In genomic region chr2:66726878-66727584, GRCm38 (mm10) we compare ENCODE assay signal across 16 mouse cellular contexts. TPM values are rescaled to one million over a fixed set of nuclear protein-coding genes. Genes with fewer than 3 reads are reported as not detected.
DNase-seq lines count a peak whose midpoint lies in the region; ATAC-seq and TF ChIP-seq lines count a peak whose summit lies in the region.
"Had no signal": no experiment of that assay in that cellular context is flagged by ENCODE, and none has a peak within 500 bp of the region (broad histone marks: within the 10 kb centered on the region; RNA-seq: fewer than 3 reads in every experiment).

No protein-coding gene starts in this region.

- H3K9me3 ChIP-seq in midbrain, embryonic 12.5 days: no peaks in the 10 kb centered on the region
- H3K9me3 ChIP-seq in midbrain, postnatal 0 days (ENCODE audit: low read length): no peaks in the 10 kb centered on the region
- no peaks in the 10 kb centered on the region for H3K9me3 ChIP-seq in limb, embryonic 12.5 days
- no peaks in the 10 kb centered on the region for H3K9me3 ChIP-seq in intestine, postnatal 0 days (ENCODE audit: control insufficient read depth)
- H3K9me3 ChIP-seq: forebrain, embryonic 12.5 days; kidney, embryonic 15.5 days had no signal

- no peaks in the 10 kb centered on the region for H3K4me1 ChIP-seq in midbrain, embryonic 12.5 days
- no peaks in the 10 kb centered on the region for H3K4me1 ChIP-seq in midbrain, postnatal 0 days (ENCODE audit: insufficient read depth, low read length)
- no peaks in the 10 kb centered on the region; the same call in 1 of the 2 replicates for H3K4me1 ChIP-seq in limb, embryonic 12.5 days (replicated peaks)
- no peaks in the 10 kb centered on the region for H3K4me1 ChIP-seq in intestine, postnatal 0 days (replicated peaks; ENCODE audit: control insufficient read depth, insufficient read depth, low read length)
- H3K4me1 ChIP-seq: forebrain, embryonic 12.5 days; kidney, embryonic 15.5 days had no signal

- no peak for TF ChIP-seq CTCF in midbrain, postnatal 0 days (IDR thresholded peaks at IDR 0.05)
- no peak for TF ChIP-seq CTCF in brain, embryonic 14.5 days (IDR thresholded peaks at IDR 0.05; ENCODE audit: borderline replicate concordance, extremely low read depth, insufficient read depth, insufficient read length)
- TF ChIP-seq CTCF in intestine, postnatal 0 days (IDR thresholded peaks at IDR 0.05; ENCODE audit: low read depth): no peak

- no peak overlapping the region for H3K27ac ChIP-seq in midbrain, embryonic 12.5 days (replicated peaks)
- no peak overlapping the region for H3K27ac ChIP-seq in midbrain, postnatal 0 days (ENCODE audit: low read depth, low read length)
- H3K27ac ChIP-seq in limb, embryonic 12.5 days: no peak overlapping the region
- no peak overlapping the region for H3K27ac ChIP-seq in intestine, postnatal 0 days (ENCODE audit: low read depth, low read length)
- H3K27ac ChIP-seq: forebrain, embryonic 12.5 days; kidney, embryonic 15.5 days had no signal

- no peaks in the 10 kb centered on the region for H3K36me3 ChIP-seq in midbrain, embryonic 12.5 days
- no peaks in the 10 kb centered on the region for H3K36me3 ChIP-seq in midbrain, postnatal 0 days (ENCODE audit: insufficient read depth, low read length)
- H3K36me3 ChIP-seq in limb, embryonic 12.5 days: no peaks in the 10 kb centered on the region
- H3K36me3 ChIP-seq in intestine, postnatal 0 days (ENCODE audit: control insufficient read depth, insufficient read depth): no peaks in the 10 kb centered on the region
- H3K36me3 ChIP-seq: forebrain, embryonic 12.5 days; kidney, embryonic 15.5 days had no signal

- H3K27me3 ChIP-seq in midbrain, embryonic 12.5 days: no peaks in the 10 kb centered on the region
- H3K27me3 ChIP-seq in midbrain, postnatal 0 days (ENCODE audit: insufficient read depth, low read length): no peaks in the 10 kb centered on the region
- H3K27me3 ChIP-seq in limb, embryonic 12.5 days: no peaks in the 10 kb centered on the region
- H3K27me3 ChIP-seq in intestine, postnatal 0 days (replicated peaks; ENCODE audit: control insufficient read depth, insufficient read depth, low read length): no peaks in the 10 kb centered on the region
- H3K27me3 ChIP-seq: forebrain, embryonic 12.5 days; kidney, embryonic 15.5 days had no signal

- peak; percentile 49; the same call in 1 of the 2 replicates for ATAC-seq in midbrain, embryonic 12.5 days (ENCODE audit: low FRiP score, low read depth)
- no peak for ATAC-seq in midbrain, postnatal 0 days (ENCODE audit: low FRiP score)
- peak; percentile 73 for ATAC-seq in limb, embryonic 12.5 days (ENCODE audit: insufficient number of reproducible peaks, insufficient read depth, low FRiP score, low TSS enrichment, low read depth)
- ATAC-seq in intestine, postnatal 0 days: no peak

- no peak for TF ChIP-seq POLR2A in brain, embryonic 14.5 days (IDR thresholded peaks at IDR 0.05; ENCODE audit: borderline replicate concordance, extremely low read depth, insufficient read depth, insufficient read length, poor library complexity, severe bottlenecking)

- H3K9ac ChIP-seq in midbrain, embryonic 12.5 days (replicated peaks): no peak overlapping the region
- no peak overlapping the region for H3K9ac ChIP-seq in midbrain, postnatal 0 days (replicated peaks; ENCODE audit: low read length, poor library complexity, severe bottlenecking)
- no peak overlapping the region for H3K9ac ChIP-seq in limb, embryonic 12.5 days (replicated peaks)
- H3K9ac ChIP-seq in intestine, postnatal 0 days (ENCODE audit: low read depth, low read length): no peak overlapping the region
- H3K9ac ChIP-seq: forebrain, embryonic 12.5 days; kidney, embryonic 15.5 days had no signal

- H3K4me3 ChIP-seq in midbrain, embryonic 12.5 days: no peak overlapping the region
- no peak overlapping the region for H3K4me3 ChIP-seq in midbrain, postnatal 0 days (ENCODE audit: low read depth, low read length)
- H3K4me3 ChIP-seq in limb, embryonic 12.5 days (replicated peaks): no peak overlapping the region
- H3K4me3 ChIP-seq in intestine, postnatal 0 days (ENCODE audit: low read depth, low read length): no peak overlapping the region
- H3K4me3 ChIP-seq: forebrain, embryonic 12.5 days; kidney, embryonic 15.5 days had no signal

- H3K4me2 ChIP-seq in midbrain, embryonic 12.5 days (replicated peaks): no peak overlapping the region
- no peak overlapping the region for H3K4me2 ChIP-seq in midbrain, postnatal 0 days (ENCODE audit: low read depth, low read length, poor library complexity, severe bottlenecking)
- no peak overlapping the region for H3K4me2 ChIP-seq in limb, embryonic 12.5 days
- no peak overlapping the region for H3K4me2 ChIP-seq in intestine, postnatal 0 days (replicated peaks; ENCODE audit: low read depth)
- H3K4me2 ChIP-seq: forebrain, embryonic 12.5 days; kidney, embryonic 15.5 days had no signal

- peak; percentile 2 to 11 for DNase-seq in frontal cortex, adult 2 months (ENCODE audit: extremely low spot score in 1 of 2, low spot score in 1 of 2)
- DNase-seq in frontal cortex, postnatal 14 days (ENCODE audit: low spot score in 2 of 2): no peak
- DNase-seq in midbrain, postnatal 0 days (ENCODE audit: low spot score): no peak
- peak; percentile 19 for DNase-seq in brain, embryonic 14.5 days (ENCODE audit: low read depth)
- DNase-seq in urinary bladder, postnatal 25 days (ENCODE audit: low spot score): no peak
- DNase-seq: heart, adult 18-20 months; heart, postnatal 4 days; lung, adult 18-20 months; thymus, postnatal 4 days had no signal

- WGBS in midbrain, embryonic 12.5 days: 61% methylated on average over 2 of the region's 2 CpGs
- 45% methylated on average over 2 of the region's 2 CpGs for WGBS in midbrain, postnatal 0 days
- WGBS in limb, embryonic 12.5 days: 11% methylated on average over 2 of the region's 2 CpGs
- 74% methylated on average over 2 of the region's 2 CpGs for WGBS in intestine, postnatal 0 days

RNA-seq across cellular contexts. Expression of gene Scn7a, which starts 57.7 kb away (rescaled TPM):
- 0.86 and 1.5 TPM in 2 replicates for polyA plus RNA-seq in frontal cortex, adult 2 months (2012; rRNA removed)
- polyA plus RNA-seq in midbrain, embryonic 12.5 days (2016; fragmentation: Nextera tagmentation; extraction: Ambion mirVana): 0.37 and 0.39 TPM in 2 replicates
- 0.55 and 0.76 TPM in 2 replicates for total RNA-seq in midbrain, postnatal 0 days (2014; rRNA removed)
- polyA plus RNA-seq in midbrain, postnatal 0 days (2015; fragmentation: Nextera tagmentation; extraction: Ambion mirVana): 0.26 and 0.27 TPM in 2 replicates
- polyA plus RNA-seq in brain, embryonic 14.5 days (2012; rRNA removed): 0.11 and 0.46 TPM in 2 replicates
- polyA plus RNA-seq in limb, embryonic 12.5 days (2016; fragmentation: Nextera tagmentation; extraction: Ambion mirVana): 0.08 and 0.10 TPM in 2 replicates
- 0.48 and 0.55 TPM in 2 replicates for polyA plus RNA-seq in intestine, postnatal 0 days (2015; fragmentation: Nextera tagmentation; extraction: Ambion mirVana)
- total RNA-seq: ES-E14; megakaryocyte-erythroid progenitor cell, adult 5-6 weeks had no signal
- polyA plus RNA-seq: forebrain, embryonic 12.5 days had no signal

Comparison
In these comparisons a context has a peak if more than half of its experiments do, and no peak if none do; other contexts are left out.
1. DNase-seq: peak in frontal cortex, adult 2 months (2 of 2) and brain, embryonic 14.5 days (single experiment); none in frontal cortex, postnatal 14 days (0 of 2), midbrain, postnatal 0 days (single experiment) and urinary bladder, postnatal 25 days (single experiment).
2. ATAC-seq: peak in midbrain, embryonic 12.5 days (single experiment) and limb, embryonic 12.5 days (single experiment); none in midbrain, postnatal 0 days (single experiment) and intestine, postnatal 0 days (single experiment).